Mouse (Mus musculus): ENCODE results near the gene Patj. TPM values are rescaled to one million over a fixed set of nuclear protein-coding genes. Genes with fewer than 3 reads are reported as not detected.

The Patj gene
- total and polyA plus RNA-seq, 3 experiments: 0.19 to 0.46 TPM; not detected in 1

GRCm38 (mm10) chr4:98593961-98594360 is 198.4 kb downstream of the Patj start:
- no peaks in the 10 kb centered on the region for H3K9me3 ChIP-seq (replicated peaks; ENCODE audit: insufficient read depth, low read length)
- no peak for TF ChIP-seq SMC3 (IDR thresholded peaks at IDR 0.05; ENCODE audit: low read depth, low read length)
- no peak for TF ChIP-seq RAD21 (IDR thresholded peaks at IDR 0.05; ENCODE audit: low read depth, low read length)
- DNase-seq (ENCODE audit: low read depth, low spot score): no peak
- no peaks in the 10 kb centered on the region for H3K4me1 ChIP-seq (ENCODE audit: control insufficient read depth in 1 of 2, insufficient read depth in 2 of 2, low read length in 2 of 2)
- no peak overlapping the region for H3K27ac ChIP-seq (ENCODE audit: control insufficient read depth, low read depth, low read length)
- no peaks in the 10 kb centered on the region; a peak in 1 of 4 replicates for H3K27me3 ChIP-seq (ENCODE audit: control insufficient read depth in 1 of 2, insufficient read depth in 2 of 2, low read length in 2 of 2)
- no peak overlapping the region for H3K4me3 ChIP-seq (ENCODE audit: control insufficient read depth in 1 of 2, insufficient read depth in 1 of 2, low read depth in 2 of 2, low read length in 2 of 2)
- H3K9ac ChIP-seq (ENCODE audit: control insufficient read depth, low read depth, low read length, poor library complexity, severe bottlenecking): no peak overlapping the region
- no peaks in the 10 kb centered on the region for H3K79me2 ChIP-seq (ENCODE audit: control insufficient read depth, insufficient read depth, low read length, poor library complexity)
- no peaks in the 10 kb centered on the region for H3K36me3 ChIP-seq (ENCODE audit: control insufficient read depth in 1 of 2, insufficient read depth in 2 of 2, low read length in 2 of 2)

DNA sequence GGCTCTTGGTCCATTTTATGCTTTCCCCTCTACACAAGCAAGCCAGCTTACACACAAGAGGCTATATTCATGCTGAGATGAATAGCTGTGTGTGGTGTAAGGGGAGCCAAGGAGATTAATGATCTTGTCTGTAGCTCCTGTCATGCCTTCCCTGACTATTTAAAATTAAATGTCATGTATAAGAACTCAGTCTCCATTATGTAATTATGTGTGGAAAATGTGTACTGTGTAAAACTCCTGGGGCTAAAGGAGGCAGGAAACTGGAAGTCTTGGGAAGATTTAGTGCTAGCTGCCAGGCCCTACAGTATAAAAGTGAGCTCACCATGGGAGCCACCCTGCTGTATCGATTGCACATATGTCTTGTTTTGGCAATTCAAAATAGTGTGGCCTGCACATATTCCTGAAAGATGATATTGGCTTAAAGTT is 203.0 kb downstream of the Patj start:
- DNase-seq (ENCODE audit: low read depth, low spot score): no peak
- no peaks in the 10 kb centered on the region for H3K4me1 ChIP-seq (ENCODE audit: control insufficient read depth in 1 of 2, insufficient read depth in 2 of 2, low read length in 2 of 2)
- TF ChIP-seq UBTF (IDR thresholded peaks at IDR 0.05; ENCODE audit: borderline replicate concordance, insufficient read depth, low read depth, low read length) (no peak), ETS1 (IDR thresholded peaks at IDR 0.05; ENCODE audit: low read depth, low read length) (no peak), NRF1 (IDR thresholded peaks at IDR 0.05; ENCODE audit: insufficient read depth, low read depth, low read length, poor library complexity, severe bottlenecking) (no peak), POLR2AphosphoS5 (IDR thresholded peaks at IDR 0.05; ENCODE audit: borderline replicate concordance, low read depth, low read length) (no peak), RCOR1 (IDR thresholded peaks at IDR 0.05; ENCODE audit: low read depth, low read length) (no peak), SIN3A (IDR thresholded peaks at IDR 0.05; ENCODE audit: low read length) (no peak), BHLHE40 (IDR thresholded peaks at IDR 0.05; ENCODE audit: borderline replicate concordance, low read depth, low read length) (no peak), GABPA (IDR thresholded peaks at IDR 0.05; ENCODE audit: low read depth, low read length) (no peak), MYC (IDR thresholded peaks at IDR 0.05; ENCODE audit: low read depth, low read length) (no peak), ZKSCAN1 (IDR thresholded peaks at IDR 0.05; ENCODE audit: low read depth, low read length) (no peak), POLR2AphosphoS2 (IDR thresholded peaks at IDR 0.05; ENCODE audit: low read length) (no peak), RAD21 (IDR thresholded peaks at IDR 0.05; ENCODE audit: low read depth, low read length) (no peak), E2F4 (IDR thresholded peaks at IDR 0.05; ENCODE audit: borderline replicate concordance, low read depth, low read length) (no peak), MXI1 (IDR thresholded peaks at IDR 0.05; ENCODE audit: low read depth, low read length) (no peak), ZMIZ1 (IDR thresholded peaks at IDR 0.05; ENCODE audit: low read depth, low read length) (no peak), CTCF (IDR thresholded peaks at IDR 0.05 in 2 of 3, conservative IDR thresholded peaks at IDR 0.05 in 1 of 3; ENCODE audit: control insufficient read depth in 1 of 3, insufficient read depth in 1 of 3, low read depth in 2 of 3, low read length in 3 of 3, poor library complexity in 1 of 3, severe bottlenecking in 1 of 3) (no peak), POLR2A (IDR thresholded peaks at IDR 0.05; ENCODE audit: control insufficient read depth in 1 of 2, insufficient read depth in 1 of 2, low read depth in 1 of 2, low read length in 2 of 2, poor library complexity in 1 of 2) (no peak), NELFE (IDR thresholded peaks at IDR 0.05; ENCODE audit: low read depth, low read length) (no peak)
- no peaks in the 10 kb centered on the region for H3K9me3 ChIP-seq (replicated peaks; ENCODE audit: insufficient read depth, low read length)
- H3K9ac ChIP-seq (ENCODE audit: control insufficient read depth, low read depth, low read length, poor library complexity, severe bottlenecking): no peak overlapping the region
- no peak overlapping the region for H3K27ac ChIP-seq (ENCODE audit: control insufficient read depth, low read depth, low read length)
- no peaks in the 10 kb centered on the region for H3K27me3 ChIP-seq (ENCODE audit: control insufficient read depth in 1 of 2, insufficient read depth in 2 of 2, low read length in 2 of 2)
- H3K36me3 ChIP-seq (ENCODE audit: control insufficient read depth in 1 of 2, insufficient read depth in 2 of 2, low read length in 2 of 2): no peaks in the 10 kb centered on the region
- H3K4me3 ChIP-seq (ENCODE audit: control insufficient read depth in 1 of 2, insufficient read depth in 1 of 2, low read depth in 2 of 2, low read length in 2 of 2): no peak overlapping the region
- H3K79me2 ChIP-seq (ENCODE audit: control insufficient read depth, insufficient read depth, low read length, poor library complexity): no peaks in the 10 kb centered on the region
